Mouse (Mus musculus) neural tube, embryonic 10.5 days (tissue): ENCODE measurements around the gene Tas2r116.

Experiments
- DNase-seq: peaks from one replicate; pipeline ENCODE4 v3.0.0-alpha.2; 2017; ENCODE audit warnings: low spot score; ENCODE audit errors: extremely low spot score

Gene Tas2r116

DNA sequence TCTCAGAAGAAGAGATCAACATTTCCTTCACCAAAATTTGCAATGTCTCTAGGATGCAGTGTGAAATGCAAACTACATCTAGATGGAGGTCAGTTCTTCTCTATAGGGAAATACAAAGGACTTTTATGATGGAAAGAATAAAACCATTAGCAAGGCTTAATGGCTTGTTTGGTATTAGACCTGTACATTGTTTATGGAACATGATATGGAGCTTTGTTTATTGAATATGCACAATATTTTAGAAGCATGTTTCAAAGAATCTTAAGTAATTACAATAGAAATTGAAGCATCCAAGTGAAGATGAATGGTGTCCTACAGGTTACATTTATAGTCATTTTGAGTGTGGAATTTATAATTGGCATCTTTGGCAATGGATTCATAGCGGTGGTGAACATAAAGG lies at the start of gene Tas2r116:
Gene Tas2r116, plus strand, starts transcription at position 301 of the 400 bp plus-strand sequence.
- no peak for DNase-seq

DNA sequence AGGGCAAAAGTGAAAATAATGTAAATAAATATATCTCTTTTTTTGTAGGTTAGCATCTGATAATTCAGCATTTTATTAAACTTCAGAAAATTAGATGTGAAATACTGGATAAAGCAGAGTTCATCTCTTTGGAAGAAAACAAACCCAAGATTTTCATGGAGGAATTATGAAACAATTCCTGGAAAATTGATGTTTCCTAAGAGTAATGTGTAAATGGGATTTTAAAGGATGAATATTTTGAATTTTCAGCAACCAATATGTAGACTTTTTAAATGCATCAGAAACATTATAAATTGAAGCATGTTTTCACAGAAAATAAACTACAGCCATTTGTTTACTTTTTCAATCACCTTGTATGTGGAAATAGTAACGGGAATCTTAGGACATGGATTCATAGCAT lies 8.4 kb upstream of the Tas2r116 start, which contains the start of gene Tas2r123:
Gene Tas2r123, plus strand, starts transcription at position 301 of the 400 bp plus-strand sequence.
- DNase-seq, result no peak

GRCm38 (mm10) chr6:132867708-132868107 lies 12.5 kb downstream of the Tas2r116 start, which contains the start of gene Tas2r110:
Gene Tas2r110, plus strand, starts transcription at chr6:132868008.
- DNase-seq, result no peak

- no peak for DNase-seq
These were observed 37.5 kb downstream of the Tas2r116 start, which contains the start of gene Tas2r113 for GRCm38 (mm10) chr6:132892711-132893110. Gene Tas2r113, plus strand, starts transcription at chr6:132893011.
